Mouse (Mus musculus): ENCODE measurements around the gene Anks1b.

DNA sequence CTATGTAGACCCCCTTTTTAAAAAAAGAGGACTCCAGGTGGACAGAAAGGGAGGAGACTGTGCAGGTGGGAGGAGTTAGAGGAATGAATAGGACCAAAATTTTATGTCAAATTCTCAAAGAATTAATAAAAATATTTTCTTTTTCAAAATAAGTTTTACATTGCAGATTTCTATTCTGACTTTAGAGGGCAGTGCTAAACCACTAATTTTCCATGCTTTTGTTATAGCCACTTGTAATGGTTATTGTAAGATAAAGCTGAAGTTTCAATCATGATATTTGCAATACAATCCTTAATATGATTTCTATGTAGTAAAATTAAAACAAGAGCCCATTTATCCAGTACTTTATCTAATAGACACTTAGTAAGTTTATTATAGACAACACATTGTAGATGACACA lies 278.2 kb downstream of the Anks1b start:
- TF ChIP-seq ZKSCAN1 (IDR thresholded peaks at IDR 0.05; ENCODE audit: low read depth, low read length): no peak
- TF ChIP-seq USF1 (IDR thresholded peaks at IDR 0.05; ENCODE audit: low read depth, low read length): no peak
- TF ChIP-seq POLR2A (IDR thresholded peaks at IDR 0.05; ENCODE audit: control insufficient read depth in 1 of 2, insufficient read depth in 1 of 2, low read depth in 1 of 2, low read length in 2 of 2, poor library complexity in 1 of 2): no peak
- no peak for TF ChIP-seq RAD21 (IDR thresholded peaks at IDR 0.05; ENCODE audit: low read depth, low read length)
- TF ChIP-seq SIN3A (IDR thresholded peaks at IDR 0.05; ENCODE audit: low read length): no peak
- TF ChIP-seq MXI1 (IDR thresholded peaks at IDR 0.05; ENCODE audit: low read depth, low read length): no peak
- TF ChIP-seq RCOR1 (IDR thresholded peaks at IDR 0.05; ENCODE audit: low read depth, low read length): no peak
- no peak for TF ChIP-seq UBTF (IDR thresholded peaks at IDR 0.05; ENCODE audit: borderline replicate concordance, insufficient read depth, low read depth, low read length)
- TF ChIP-seq POLR2AphosphoS2 (IDR thresholded peaks at IDR 0.05; ENCODE audit: low read length): no peak
- no peak for TF ChIP-seq EP300 (IDR thresholded peaks at IDR 0.05; ENCODE audit: low read depth in 1 of 2, low read length in 2 of 2)
- TF ChIP-seq CTCF (IDR thresholded peaks at IDR 0.05 in 2 of 3, conservative IDR thresholded peaks at IDR 0.05 in 1 of 3; ENCODE audit: control insufficient read depth in 1 of 3, insufficient read depth in 1 of 3, low read depth in 2 of 3, low read length in 3 of 3, poor library complexity in 1 of 3, severe bottlenecking in 1 of 3): no peak
- TF ChIP-seq SMC3 (IDR thresholded peaks at IDR 0.05; ENCODE audit: low read depth, low read length): no peak
